Mouse (Mus musculus): ENCODE results near the gene Nhsl2. TPM values are rescaled to one million over a fixed set of nuclear protein-coding genes. Genes with fewer than 3 reads are reported as not detected.

Nhsl2 gene
- polyA plus RNA-seq, 1 experiment from 2014 or later: 10.5 TPM

GRCm38 (mm10) chrX:102071517-102071916 lies 222.3 kb downstream of the Nhsl2 start:
- H3K27ac ChIP-seq (ENCODE audit: low read length): peak overlapping the region; percentile 37; the same call in 1 of the 2 replicates
- peak overlapping the region; percentile 71; the same call in 1 of the 2 replicates for H3K9ac ChIP-seq (ENCODE audit: low read length)
- H3K27me3 ChIP-seq (ENCODE audit: control insufficient read depth, insufficient read depth, low read length): peaks cover 10% of the 10 kb centered on the region; the same call in 1 of the 2 replicates
- no peak for ATAC-seq (ENCODE audit: insufficient read depth, low FRiP score)
- no peaks in the 10 kb centered on the region for H3K36me3 ChIP-seq (ENCODE audit: control insufficient read depth, insufficient read depth, low read length)
- H3K4me1 ChIP-seq (ENCODE audit: control insufficient read depth, insufficient read depth, low read length): peaks cover 3% of the 10 kb centered on the region; the same call in 1 of the 2 replicates
- 19% methylated on average over 2 of the region's 2 CpGs for WGBS
- H3K9me3 ChIP-seq (replicated peaks; ENCODE audit: control insufficient read depth, low read length): no peaks in the 10 kb centered on the region
- peak overlapping the region; percentile 54 for H3K4me3 ChIP-seq (replicated peaks; ENCODE audit: low read length)
- H3K4me2 ChIP-seq (ENCODE audit: low read depth, low read length): peak overlapping the region; percentile 64

DNA sequence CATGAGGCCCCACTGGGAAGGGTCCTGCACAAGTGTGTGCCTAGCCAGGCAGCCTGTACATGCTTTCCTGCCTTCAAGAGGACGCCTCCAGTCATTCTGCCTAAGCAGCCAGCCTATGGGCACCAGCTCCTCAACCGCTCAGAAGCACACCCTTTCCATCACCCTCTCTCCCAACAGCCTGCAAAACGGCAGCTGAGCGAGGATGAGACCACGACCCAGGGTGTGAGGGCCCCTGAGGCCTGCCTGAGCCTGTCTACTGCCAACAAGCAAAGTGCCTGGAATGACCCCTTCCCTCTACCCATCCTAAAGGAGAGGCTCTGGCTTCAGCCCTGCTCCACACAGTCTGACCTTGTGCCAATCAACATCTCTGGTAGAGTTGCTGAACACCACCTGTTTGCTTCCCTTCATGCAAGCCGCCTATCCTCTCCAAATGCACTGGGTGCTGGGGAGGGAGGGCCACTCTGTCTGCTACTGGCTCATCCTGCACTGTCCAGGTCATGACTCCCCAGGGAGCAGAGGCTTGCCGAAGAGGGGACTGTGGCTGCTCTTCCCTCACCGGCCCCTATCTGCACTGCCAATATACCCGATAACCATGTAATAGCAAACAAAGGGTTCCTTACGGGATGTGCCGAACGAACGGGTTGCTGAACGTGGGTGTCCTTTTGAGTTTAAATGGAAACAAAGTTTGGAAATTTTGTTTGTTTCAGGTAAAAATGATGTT lies 224.6 kb downstream of the Nhsl2 start:
- WGBS: 84% methylated on average over 14 of the region's 14 CpGs
- ATAC-seq (ENCODE audit: insufficient read depth, low FRiP score): no peak

GRCm38 (mm10) chrX:102074435-102074834 lies 225.2 kb downstream of the Nhsl2 start:
- 75% methylated on average over 5 of the region's 5 CpGs for WGBS
- Histone ChIP-seq H3K4me2 (ENCODE audit: low read depth, low read length) (no peak overlapping the region), H3K27ac (ENCODE audit: low read length) (no peak overlapping the region), H3K36me3 (ENCODE audit: control insufficient read depth, insufficient read depth, low read length) (no peaks in the 10 kb centered on the region), H3K4me1 (ENCODE audit: control insufficient read depth, insufficient read depth, low read length) (peaks cover 3% of the 10 kb centered on the region; the same call in 1 of the 2 replicates), H3K27me3 (ENCODE audit: control insufficient read depth, insufficient read depth, low read length) (peaks cover 11% of the 10 kb centered on the region; the same call in 1 of the 2 replicates), H3K9ac (ENCODE audit: low read length) (no peak overlapping the region), H3K4me3 (replicated peaks; ENCODE audit: low read length) (no peak overlapping the region), H3K9me3 (replicated peaks; ENCODE audit: control insufficient read depth, low read length) (no peaks in the 10 kb centered on the region)
- ATAC-seq (ENCODE audit: insufficient read depth, low FRiP score): no peak

More for the DNA sequence above, 224.6 kb downstream of the Nhsl2 start:
- H3K9me3 ChIP-seq (replicated peaks; ENCODE audit: control insufficient read depth, low read length): no peaks in the 10 kb centered on the region
- H3K4me3 ChIP-seq (replicated peaks; ENCODE audit: low read length): no peak overlapping the region
- no peaks in the 10 kb centered on the region for H3K36me3 ChIP-seq (ENCODE audit: control insufficient read depth, insufficient read depth, low read length)
- no peak overlapping the region for H3K9ac ChIP-seq (ENCODE audit: low read length)
- peaks cover 3% of the 10 kb centered on the region; the same call in 1 of the 2 replicates for H3K4me1 ChIP-seq (ENCODE audit: control insufficient read depth, insufficient read depth, low read length)
- H3K27ac ChIP-seq (ENCODE audit: low read length): no peak overlapping the region
- no peak overlapping the region for H3K4me2 ChIP-seq (ENCODE audit: low read depth, low read length)
- peaks cover 10% of the 10 kb centered on the region; the same call in 1 of the 2 replicates for H3K27me3 ChIP-seq (ENCODE audit: control insufficient read depth, insufficient read depth, low read length)

DNA sequence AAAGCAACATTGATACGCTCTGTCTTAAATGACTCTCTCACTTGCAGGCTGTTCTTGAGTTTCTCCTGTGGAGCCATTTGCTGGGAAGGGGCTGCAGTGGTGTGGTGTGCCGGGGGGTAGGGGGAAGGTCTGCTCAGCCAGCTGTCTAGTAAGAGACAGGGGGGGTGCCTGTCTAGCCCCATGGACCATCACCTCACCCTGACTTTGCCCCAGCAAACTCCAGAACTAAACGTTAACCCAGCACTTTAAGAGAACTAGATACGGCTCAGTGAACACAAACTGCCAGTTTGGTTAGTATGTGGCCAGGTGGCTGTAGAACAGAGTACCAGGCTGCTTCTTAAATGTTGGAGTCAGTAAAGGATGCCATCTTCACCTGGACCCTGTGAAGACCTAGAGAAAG lies 226.0 kb downstream of the Nhsl2 start:
- H3K27ac ChIP-seq (ENCODE audit: low read length): no peak overlapping the region
- no peak overlapping the region for H3K4me2 ChIP-seq (ENCODE audit: low read depth, low read length)
- H3K4me3 ChIP-seq (replicated peaks; ENCODE audit: low read length): no peak overlapping the region
- no peak overlapping the region for H3K9ac ChIP-seq (ENCODE audit: low read length)
- H3K27me3 ChIP-seq (ENCODE audit: control insufficient read depth, insufficient read depth, low read length): peaks cover 14% of the 10 kb centered on the region; the same call in 1 of the 2 replicates
- 91% methylated on average over 4 of the region's 4 CpGs for WGBS
- peaks cover 2% of the 10 kb centered on the region; the same call in 1 of the 2 replicates for H3K4me1 ChIP-seq (ENCODE audit: control insufficient read depth, insufficient read depth, low read length)
- ATAC-seq (ENCODE audit: insufficient read depth, low FRiP score): no peak
- no peaks in the 10 kb centered on the region for H3K36me3 ChIP-seq (ENCODE audit: control insufficient read depth, insufficient read depth, low read length)
- H3K9me3 ChIP-seq (replicated peaks; ENCODE audit: control insufficient read depth, low read length): no peaks in the 10 kb centered on the region

GRCm38 (mm10) chrX:102076886-102077765 lies 227.9 kb downstream of the Nhsl2 start:
- no peak overlapping the region for H3K4me2 ChIP-seq (ENCODE audit: low read depth, low read length)
- H3K4me3 ChIP-seq (replicated peaks; ENCODE audit: low read length): no peak overlapping the region
- ATAC-seq (ENCODE audit: insufficient read depth, low FRiP score): no peak
- no peak overlapping the region for H3K27ac ChIP-seq (ENCODE audit: low read length)
- peaks cover 6% of the 10 kb centered on the region; the same call in 1 of the 2 replicates for H3K27me3 ChIP-seq (ENCODE audit: control insufficient read depth, insufficient read depth, low read length)
- H3K4me1 ChIP-seq (ENCODE audit: control insufficient read depth, insufficient read depth, low read length): no peaks in the 10 kb centered on the region
- 80% methylated on average over 7 of the region's 7 CpGs for WGBS
- H3K9ac ChIP-seq (ENCODE audit: low read length): no peak overlapping the region
- H3K9me3 ChIP-seq (replicated peaks; ENCODE audit: control insufficient read depth, low read length): no peaks in the 10 kb centered on the region
- no peaks in the 10 kb centered on the region for H3K36me3 ChIP-seq (ENCODE audit: control insufficient read depth, insufficient read depth, low read length)

DNA sequence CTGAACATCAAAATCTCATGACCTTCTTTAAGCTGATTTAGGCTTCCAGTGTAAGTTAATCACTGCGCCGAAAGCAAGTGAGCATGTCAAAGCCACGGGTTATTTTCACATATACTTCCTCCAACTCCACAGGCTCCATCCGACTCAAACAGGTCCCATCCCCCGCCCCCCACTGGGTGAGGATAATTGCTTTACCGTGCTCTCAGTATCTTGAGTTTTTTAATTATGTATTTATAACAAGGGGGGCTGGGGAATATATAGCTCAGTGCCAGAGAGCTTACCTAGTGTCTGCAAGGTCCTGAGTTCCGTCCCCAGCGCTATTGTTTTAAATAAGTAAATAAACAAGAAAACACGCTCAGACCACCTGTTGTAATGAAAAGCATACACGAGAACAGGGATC lies 231.9 kb downstream of the Nhsl2 start:
- WGBS: 54% methylated on average over 10 of the region's 10 CpGs
- Histone ChIP-seq H3K9me3 (replicated peaks; ENCODE audit: control insufficient read depth, low read length) (no peaks in the 10 kb centered on the region), H3K4me1 (ENCODE audit: control insufficient read depth, insufficient read depth, low read length) (no peaks in the 10 kb centered on the region), H3K4me3 (replicated peaks; ENCODE audit: low read length) (no peak overlapping the region), H3K36me3 (ENCODE audit: control insufficient read depth, insufficient read depth, low read length) (no peaks in the 10 kb centered on the region), H3K27me3 (ENCODE audit: control insufficient read depth, insufficient read depth, low read length) (peaks cover 12% of the 10 kb centered on the region; the same call in 1 of the 2 replicates), H3K27ac (ENCODE audit: low read length) (no peak overlapping the region), H3K4me2 (ENCODE audit: low read depth, low read length) (no peak overlapping the region), H3K9ac (ENCODE audit: low read length) (no peak overlapping the region)
- ATAC-seq (ENCODE audit: insufficient read depth, low FRiP score): no peak

- Histone ChIP-seq H3K4me3 (replicated peaks; ENCODE audit: low read length) (no peak overlapping the region), H3K27ac (ENCODE audit: low read length) (no peak overlapping the region), H3K27me3 (ENCODE audit: control insufficient read depth, insufficient read depth, low read length) (peaks cover 12% of the 10 kb centered on the region), H3K9ac (ENCODE audit: low read length) (no peak overlapping the region), H3K9me3 (replicated peaks; ENCODE audit: control insufficient read depth, low read length) (no peaks in the 10 kb centered on the region), H3K36me3 (ENCODE audit: control insufficient read depth, insufficient read depth, low read length) (no peaks in the 10 kb centered on the region), H3K4me1 (ENCODE audit: control insufficient read depth, insufficient read depth, low read length) (no peaks in the 10 kb centered on the region), H3K4me2 (ENCODE audit: low read depth, low read length) (no peak overlapping the region)
- 33% methylated on average over 7 of the region's 7 CpGs for WGBS
- peak; percentile 37; the same call in 1 of the 2 replicates for ATAC-seq (ENCODE audit: insufficient read depth, low FRiP score)
These were observed 232.5 kb downstream of the Nhsl2 start for GRCm38 (mm10) chrX:102081573-102082279.

GRCm38 (mm10) chrX:102082340-102082739 lies 233.2 kb downstream of the Nhsl2 start:
- H3K36me3 ChIP-seq (ENCODE audit: control insufficient read depth, insufficient read depth, low read length): no peaks in the 10 kb centered on the region
- ATAC-seq (ENCODE audit: insufficient read depth, low FRiP score): no peak
- 45% methylated on average over 5 of the region's 5 CpGs for WGBS
- no peak overlapping the region for H3K4me2 ChIP-seq (ENCODE audit: low read depth, low read length)
- no peak overlapping the region for H3K4me3 ChIP-seq (replicated peaks; ENCODE audit: low read length)
- no peak overlapping the region for H3K9ac ChIP-seq (ENCODE audit: low read length)
- peaks cover 12% of the 10 kb centered on the region for H3K27me3 ChIP-seq (ENCODE audit: control insufficient read depth, insufficient read depth, low read length)
- no peaks in the 10 kb centered on the region for H3K9me3 ChIP-seq (replicated peaks; ENCODE audit: control insufficient read depth, low read length)
- no peaks in the 10 kb centered on the region for H3K4me1 ChIP-seq (ENCODE audit: control insufficient read depth, insufficient read depth, low read length)
- no peak overlapping the region for H3K27ac ChIP-seq (ENCODE audit: low read length)

All from stomach, embryonic 16.5 days (tissue).